Mouse (Mus musculus) MEL (cell line): Measurements from ENCODE around the gene Gm42878.

Experiments
- CTCF ChIP-seq, 3 experiments: IDR thresholded peaks in 2 of 3; conservative IDR thresholded peaks in 1 of 3; 2 replicates each; pipeline ENCODE4 v1.5.1; 2011 to 2012; ENCODE audit warnings: low read length in 3 of 3, low read depth in 2 of 3, mild to moderate bottlenecking in 2 of 3, improper control_type of control experiment in 1 of 3, inconsistent platforms in 1 of 3, mixed read lengths in 1 of 3, moderate library complexity in 1 of 3; ENCODE audit not compliant: control insufficient read depth in 1 of 3, insufficient read depth in 1 of 3, poor library complexity in 1 of 3, severe bottlenecking in 1 of 3
- EP300 ChIP-seq, 2 experiments: IDR thresholded peaks; 2 replicates each; pipeline ENCODE4 v1.6.1; 2011; ENCODE audit warnings: improper control_type of control experiment in 2 of 2, low read length in 2 of 2, low read depth in 1 of 2, mild to moderate bottlenecking in 1 of 2
- GATA1 ChIP-seq: IDR thresholded peaks from 2 replicates; pipeline ENCODE4 v1.6.1; 2011; ENCODE audit warnings: low read depth, low read length, improper control_type of control experiment
- MAX ChIP-seq: IDR thresholded peaks from 2 replicates; pipeline ENCODE4 v1.6.1; 2011; ENCODE audit warnings: low read length, improper control_type of control experiment
- MAZ ChIP-seq: IDR thresholded peaks from 2 replicates; pipeline ENCODE4 v1.6.1; 2012; ENCODE audit warnings: low read depth, mild to moderate bottlenecking, inconsistent platforms, low read length, improper control_type of control experiment
- NELFE ChIP-seq: IDR thresholded peaks from 2 replicates; pipeline ENCODE4 v1.6.1; 2011; ENCODE audit warnings: low read depth, low read length, improper control_type of control experiment
- POLR2A ChIP-seq, 2 experiments: IDR thresholded peaks; 2 replicates each; pipeline ENCODE4 v1.6.1; 2011 to 2012; ENCODE audit warnings: low read length in 2 of 2, mild to moderate bottlenecking in 2 of 2, control low read depth in 1 of 2, improper control_type of control experiment in 1 of 2, low read depth in 1 of 2, moderate library complexity in 1 of 2; ENCODE audit not compliant: control insufficient read depth in 1 of 2, insufficient read depth in 1 of 2, poor library complexity in 1 of 2
- POLR2AphosphoS2 ChIP-seq: IDR thresholded peaks from 2 replicates; pipeline ENCODE4 v1.6.1; 2011; ENCODE audit warnings: low read length, improper control_type of control experiment
- RAD21 ChIP-seq: IDR thresholded peaks from 2 replicates; pipeline ENCODE4 v1.6.1; 2011; ENCODE audit warnings: mild to moderate bottlenecking, low read depth, low read length, improper control_type of control experiment
- USF1 ChIP-seq: IDR thresholded peaks from 2 replicates; pipeline ENCODE4 v1.6.1; 2014; ENCODE audit warnings: low read depth, mild to moderate bottlenecking, inconsistent platforms, low read length, improper control_type of control experiment, moderate library complexity
- USF2 ChIP-seq, 2 experiments: IDR thresholded peaks; 2 replicates each; pipeline ENCODE4 v1.6.1; 2011 to 2012; ENCODE audit warnings: improper control_type of control experiment in 2 of 2, low read length in 2 of 2, borderline replicate concordance in 1 of 2, inconsistent platforms in 1 of 2, low read depth in 1 of 2, mild to moderate bottlenecking in 1 of 2; ENCODE audit not compliant: insufficient read depth in 1 of 2

GRCm38 (mm10) chr5:121534521-121534920 is 10.8 kb downstream of the Gm42878 start:
- TF ChIP-seq MAZ (no peak), USF2 (IDR thresholded peaks at IDR 0.05; ENCODE audit: borderline replicate concordance in 1 of 2, insufficient read depth in 1 of 2, low read depth in 1 of 2, low read length in 2 of 2) (no peak), GATA1 (no peak), POLR2A (IDR thresholded peaks at IDR 0.05; ENCODE audit: control insufficient read depth in 1 of 2, insufficient read depth in 1 of 2, low read depth in 1 of 2, low read length in 2 of 2, poor library complexity in 1 of 2) (no peak), NELFE (no peak), EP300 (IDR thresholded peaks at IDR 0.05; ENCODE audit: low read depth in 1 of 2, low read length in 2 of 2) (no peak), CTCF (IDR thresholded peaks at IDR 0.05 in 2 of 3, conservative IDR thresholded peaks at IDR 0.05 in 1 of 3; ENCODE audit: control insufficient read depth in 1 of 3, insufficient read depth in 1 of 3, low read depth in 2 of 3, low read length in 3 of 3, poor library complexity in 1 of 3, severe bottlenecking in 1 of 3) (peak; percentile 28 to 71 (median 52); a peak in 5 of 6 replicates), POLR2AphosphoS2 (no peak), USF1 (no peak), MAX (no peak), RAD21 (no peak)
